Mouse (Mus musculus): Measurements from ENCODE around the gene Trim80.
"Not testable (repeated sequence)": the region's sequence is repeated elsewhere in the genome, so short reads cannot be mapped to it uniquely, and the experiment has no call there.

Trim80 gene

GRCm38 (mm10) chr11:115429307-115429706 lies 11.0 kb upstream of the Trim80 start:
- no peak for DNase-seq (ENCODE audit: low read depth)

- DNase-seq (ENCODE audit: low read depth) = no peak
These were observed 9.8 kb upstream of the Trim80 start for GRCm38 (mm10) chr11:115430561-115430960.

- no peak for DNase-seq (ENCODE audit: low read depth)
These were observed 7.5 kb upstream of the Trim80 start for GRCm38 (mm10) chr11:115432814-115433213.

GRCm38 (mm10) chr11:115433342-115433741 lies 7.0 kb upstream of the Trim80 start:
- no peak for DNase-seq (ENCODE audit: low read depth)

GRCm38 (mm10) chr11:115435596-115436337 lies 4.6 kb upstream of the Trim80 start:
- DNase-seq (ENCODE audit: low read depth) = no peak

- DNase-seq (ENCODE audit: low read depth) = no peak
These were observed 2.7 kb upstream of the Trim80 start for GRCm38 (mm10) chr11:115437571-115438122.

- no peak for DNase-seq (ENCODE audit: low read depth)
These were observed 1.0 kb upstream of the Trim80 start for GRCm38 (mm10) chr11:115439326-115439725.

- no peak for DNase-seq (ENCODE audit: low read depth)
These were observed 1.1 kb downstream of the Trim80 start for GRCm38 (mm10) chr11:115441417-115441816.

- no peak for DNase-seq (ENCODE audit: low read depth)
These were observed 6.6 kb downstream of the Trim80 start for GRCm38 (mm10) chr11:115446906-115447305.

- DNase-seq (ENCODE audit: low read depth) = no peak
These were observed 7.1 kb downstream of the Trim80 start for GRCm38 (mm10) chr11:115447321-115447885.

GRCm38 (mm10) chr11:115448075-115448474 lies 7.7 kb downstream of the Trim80 start:
- no peak for DNase-seq (ENCODE audit: low read depth)

- no peak for DNase-seq (ENCODE audit: low read depth)
These were observed 8.7 kb downstream of the Trim80 start for GRCm38 (mm10) chr11:115448998-115449397.

- DNase-seq (ENCODE audit: low read depth) = no peak
These were observed 9.8 kb downstream of the Trim80 start for GRCm38 (mm10) chr11:115450176-115450575.

GRCm38 (mm10) chr11:115451781-115452241 lies 11.5 kb downstream of the Trim80 start:
- DNase-seq (ENCODE audit: low read depth) = peak; percentile 93

GRCm38 (mm10) chr11:115452281-115452860 lies 12.0 kb downstream of the Trim80 start:
- DNase-seq (ENCODE audit: low read depth) = no peak

- peak; percentile 37 for DNase-seq (ENCODE audit: low read depth)
These were observed 13.0 kb downstream of the Trim80 start for GRCm38 (mm10) chr11:115453306-115453705.

- DNase-seq (ENCODE audit: low read depth) = not testable (repeated sequence)
These were observed 14.5 kb downstream of the Trim80 start for GRCm38 (mm10) chr11:115454822-115455221.

GRCm38 (mm10) chr11:115455619-115456018 lies 15.3 kb downstream of the Trim80 start:
- DNase-seq (ENCODE audit: low read depth) = no peak

- no peak for DNase-seq (ENCODE audit: low read depth)
These were observed 15.8 kb downstream of the Trim80 start for GRCm38 (mm10) chr11:115456182-115456581.

- DNase-seq (ENCODE audit: low read depth) = peak; percentile 35
These were observed 17.1 kb downstream of the Trim80 start for GRCm38 (mm10) chr11:115457405-115457804.

- no peak for DNase-seq (ENCODE audit: low read depth)
These were observed 20.6 kb downstream of the Trim80 start for GRCm38 (mm10) chr11:115460976-115461375.

GRCm38 (mm10) chr11:115461846-115462242 lies 21.5 kb downstream of the Trim80 start:
- peak; percentile 74 for DNase-seq (ENCODE audit: low read depth)
